Mouse (Mus musculus) gastrocnemius, postnatal 14 days (tissue): ENCODE data around the gene Proca1. TPM values are rescaled to one million over a fixed set of nuclear protein-coding genes. Genes with fewer than 3 reads are reported as not detected.

ENCODE experiments used
- DNase-seq: peaks from one replicate; pipeline ENCODE4 v3.0.0; 2021; ENCODE audit warnings: mixed read lengths
- intact Hi-C: fragments of 180-260 bp; cut with DNase I; formaldehyde crosslinking; loops from one replicate; pipeline ENCODE4 v1.15.1; 2025; ENCODE audit warnings: low total_unique reads
- long read RNA-seq, 2 experiments: library from polyadenylated mRNA; stranded (forward); transcript quantifications; one replicate each; pipeline ENCODE4 v2.0.0; 2021
- total RNA-seq, 2 experiments: library from RNA; stranded (reverse); gene quantifications; 2 replicates each; pipeline ENCODE4 v1.2.3; 2021

Gene Proca1
- total RNA-seq, result under 1 TPM; 0.47 to 0.92 TPM
- long read RNA-seq, experiment 1, partial matches to known transcripts, result 0 of 1 reads
- long read RNA-seq, experiment 1, other reads (novel, unspliced or antisense), result 0 of 1 reads
- long read RNA-seq, experiment 2, result 0 reads

GRCm38 (mm10) chr11:78193113-78193512 is at the start of gene Proca1:
Gene Proca1, plus strand, starts transcription at chr11:78193392.
- intact Hi-C loops, result no loop called here
- DNase-seq, result no peak

DNA sequence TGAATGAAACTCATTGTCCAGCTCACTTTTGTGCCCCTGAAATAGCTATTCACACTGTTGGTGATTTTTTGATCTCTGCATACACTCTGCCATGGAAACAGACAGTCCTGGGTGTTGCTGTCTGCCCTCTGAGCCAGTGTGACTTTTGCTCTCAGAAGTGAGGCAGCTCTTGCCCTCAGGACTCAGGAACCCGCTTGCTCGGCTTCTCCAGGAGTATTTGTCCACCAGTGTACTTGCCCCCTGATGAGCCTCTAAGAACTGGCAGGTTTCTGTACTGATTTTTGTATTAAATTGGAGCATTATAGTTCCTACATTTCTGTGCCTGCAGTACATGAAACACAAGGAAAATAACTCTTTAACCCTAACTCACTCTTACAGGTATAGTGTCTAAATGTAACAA is 49.7 kb upstream of the Proca1 start:
- intact Hi-C loops, result no loop called here
- no peak for DNase-seq

- no peak for DNase-seq
- intact Hi-C loops, result no loop called here
Observed at GRCm38 (mm10) chr11:78146168-78146567, 47.0 kb upstream of the Proca1 start.

DNA sequence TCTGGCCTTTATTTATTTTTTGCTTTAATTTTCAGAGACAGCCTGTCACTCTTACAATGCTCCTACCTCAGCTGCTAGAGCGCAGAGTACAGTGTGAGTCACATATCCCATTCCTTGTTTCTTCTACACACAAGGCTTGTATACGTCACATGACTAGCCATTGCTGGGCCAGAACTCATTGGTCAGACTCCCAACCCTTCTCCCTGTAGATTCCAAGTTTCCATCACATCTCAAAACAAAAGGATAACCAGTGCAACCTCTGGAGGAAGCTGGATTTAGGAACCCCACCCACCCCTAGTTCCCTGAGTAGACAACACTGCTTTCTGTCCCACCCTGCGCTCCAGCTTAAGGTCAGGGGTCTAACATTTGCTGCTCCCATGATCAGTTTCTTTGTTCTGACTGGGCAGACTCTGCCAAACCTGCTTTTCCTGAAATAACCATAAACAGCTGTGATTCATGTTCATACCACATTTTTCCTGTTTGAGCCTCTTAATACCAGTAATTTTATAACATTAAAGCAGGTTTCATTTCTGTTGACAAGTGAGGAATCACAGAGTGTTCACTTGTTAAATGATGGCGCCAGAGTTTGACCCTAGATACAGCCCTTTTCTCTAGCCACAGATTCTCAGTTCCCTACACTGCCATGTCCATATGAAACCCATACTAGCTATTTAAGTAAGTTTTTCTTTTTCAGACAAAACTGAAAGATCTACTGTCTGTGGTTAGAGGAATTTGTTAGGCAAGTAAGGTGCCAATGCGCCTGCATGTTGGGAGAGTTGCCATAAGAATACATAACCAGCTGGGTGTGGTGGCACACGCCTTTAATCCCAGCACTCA is 46.3 kb upstream of the Proca1 start:
- intact Hi-C loops, result no loop called here
- no peak for DNase-seq

GRCm38 (mm10) chr11:78151161-78151560 is 42.0 kb upstream of the Proca1 start:
- no peak for DNase-seq
- intact Hi-C loops, result no loop called here

GRCm38 (mm10) chr11:78152299-78153231 is 40.6 kb upstream of the Proca1 start:
- DNase-seq, result peak; percentile 73
- intact Hi-C loops, result no loop called here

DNA sequence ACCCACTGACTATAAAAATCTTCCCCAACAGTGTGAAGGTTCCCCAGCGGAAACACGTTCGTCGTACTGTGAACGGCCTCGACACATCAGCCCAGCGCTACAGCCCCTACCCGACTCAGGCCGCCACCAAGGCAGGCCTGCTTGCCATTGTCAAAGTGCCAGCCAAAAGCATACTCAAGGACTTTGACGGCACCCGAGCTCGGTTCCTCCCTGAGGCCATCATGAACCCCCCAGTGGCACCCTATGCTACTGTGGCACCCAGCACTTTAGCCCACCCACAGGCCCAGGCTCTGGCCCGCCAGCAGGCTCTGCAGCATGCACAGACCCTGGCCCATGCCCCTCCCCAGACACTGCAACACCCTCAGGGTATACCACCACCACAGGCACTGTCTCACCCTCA is 39.4 kb upstream of the Proca1 start:
- intact Hi-C loops, result no loop called here
- DNase-seq, result peak; percentile 16

DNA sequence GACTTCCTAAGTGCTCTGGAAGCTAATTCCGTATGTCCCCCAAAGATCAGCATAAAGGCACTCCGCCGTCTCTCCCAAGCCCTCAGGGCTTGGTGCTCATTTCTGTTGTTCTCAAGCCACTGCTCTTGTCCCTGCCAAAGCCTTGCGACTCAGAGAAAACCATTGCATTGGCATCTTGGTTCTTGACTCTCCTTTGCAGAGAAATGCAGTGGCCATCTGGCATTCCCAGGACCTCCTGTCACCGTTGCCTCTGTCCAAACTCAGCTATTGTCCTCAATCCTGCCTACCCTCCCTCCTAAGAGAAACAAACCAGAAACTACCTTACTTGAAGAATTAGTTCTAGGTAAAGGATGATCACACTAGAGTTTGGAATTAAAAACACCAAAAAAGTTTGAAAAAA is 37.5 kb upstream of the Proca1 start:
- DNase-seq, result no peak
- intact Hi-C loops, result loop anchor here (5.0 kb wide), 1 partner anchor 98 kb away; no protein-coding TSS in a partner anchor

DNA sequence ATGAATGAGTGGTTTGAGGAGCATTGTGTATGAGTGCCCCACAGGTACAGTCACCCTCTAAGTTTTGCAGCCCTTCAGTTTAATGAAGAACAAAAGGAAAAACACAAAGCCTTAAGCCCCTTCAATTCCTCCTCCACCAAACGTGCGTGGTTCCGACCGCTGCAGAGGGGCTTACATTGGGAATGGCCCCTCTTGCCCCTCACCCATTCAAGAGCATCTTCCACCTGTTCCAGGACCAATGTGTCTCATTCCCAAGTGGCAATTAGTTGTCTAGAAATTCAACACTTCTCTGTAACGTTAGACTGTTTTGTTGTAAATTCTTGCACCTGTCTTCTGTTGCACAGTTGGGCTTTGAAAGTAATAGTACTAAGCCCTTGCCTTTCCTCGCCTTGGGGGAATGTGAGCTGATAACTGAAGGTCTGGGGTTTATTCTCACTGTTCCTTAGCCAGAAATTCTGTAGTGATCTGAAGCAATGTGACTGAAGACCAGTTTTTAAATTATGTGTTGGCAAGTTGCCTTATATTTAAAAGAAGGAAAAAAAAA is 37.0 kb upstream of the Proca1 start:
- intact Hi-C loops, result loop anchor here (5.0 kb wide), 1 partner anchor 99 kb away; no protein-coding TSS in a partner anchor
- no peak for DNase-seq

- intact Hi-C loops, result loop anchor here (5.0 kb wide), 1 partner anchor 102 kb away; no protein-coding TSS in a partner anchor
- peak; percentile 68 for DNase-seq
Observed at GRCm38 (mm10) chr11:78159096-78159495, 34.1 kb upstream of the Proca1 start.

DNA sequence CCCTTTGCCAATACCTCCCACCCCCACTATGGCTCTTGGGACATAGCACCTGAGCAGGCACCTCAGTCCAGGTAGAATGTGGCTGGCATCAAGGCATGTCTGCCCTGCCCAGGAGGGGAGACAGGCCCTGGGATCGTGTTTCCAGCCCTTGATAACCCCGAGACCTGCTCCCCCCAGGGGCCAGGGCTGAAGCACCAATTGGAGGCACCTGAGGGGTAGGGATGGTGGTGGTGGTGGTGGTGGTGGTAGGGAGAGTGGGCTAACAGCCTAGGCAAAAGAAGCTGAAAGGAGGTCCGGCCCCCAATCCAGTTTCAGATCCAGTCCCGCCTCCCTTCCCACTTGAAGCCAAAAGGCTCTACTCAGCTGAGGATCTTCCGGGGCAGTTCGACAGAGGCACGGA is 33.6 kb upstream of the Proca1 start:
- intact Hi-C loops, result loop anchor here (5.0 kb wide), 1 partner anchor 102 kb away; no protein-coding TSS in a partner anchor
- no peak for DNase-seq

DNA sequence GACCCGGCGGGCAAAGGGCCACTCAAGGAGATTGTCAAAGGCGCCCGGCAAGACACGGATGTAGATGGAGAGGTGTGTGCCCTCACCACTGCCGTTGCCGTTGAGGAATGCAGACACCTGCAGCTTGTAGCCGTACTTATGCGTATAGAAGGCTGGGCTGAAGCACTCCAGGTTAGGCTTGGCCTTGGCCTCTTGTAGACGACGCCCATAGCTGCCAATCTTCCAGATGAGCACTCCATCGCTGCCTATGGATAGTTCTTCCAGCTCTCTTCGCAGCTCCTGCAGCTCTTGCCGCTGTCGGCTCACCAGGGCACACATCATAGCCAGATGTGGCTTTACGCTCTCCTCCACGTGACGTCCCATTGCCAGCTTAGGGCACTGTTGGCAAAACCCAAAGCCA is 33.0 kb upstream of the Proca1 start:
- no peak for DNase-seq
- intact Hi-C loops, result no loop called here

GRCm38 (mm10) chr11:78160675-78161074 is 32.5 kb upstream of the Proca1 start:
- DNase-seq, result no peak
- intact Hi-C loops, result no loop called here

DNA sequence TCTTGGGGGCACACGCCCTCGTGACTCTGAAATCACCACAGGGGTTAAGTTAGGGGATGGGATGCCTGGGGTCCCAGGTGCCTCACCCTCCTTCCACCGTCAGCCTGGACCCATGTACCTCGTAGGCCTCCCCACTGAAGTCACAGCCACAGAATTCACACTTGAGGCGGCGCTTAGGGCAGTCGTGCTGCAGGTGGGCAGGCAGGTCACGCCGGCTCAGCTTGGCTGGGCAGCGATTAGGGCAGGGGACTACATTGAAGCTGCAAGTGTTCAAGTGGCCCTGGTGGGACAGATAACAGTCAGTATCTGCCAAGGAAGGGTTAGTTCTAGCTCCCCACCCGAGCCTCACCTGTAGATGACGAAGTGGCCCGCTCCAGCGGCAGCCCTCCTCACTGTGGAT is 32.0 kb upstream of the Proca1 start:
- DNase-seq, result no peak
- intact Hi-C loops, result no loop called here

- intact Hi-C loops, result no loop called here
- DNase-seq, result peak; percentile 45
Observed at GRCm38 (mm10) chr11:78161968-78162367, 31.2 kb upstream of the Proca1 start.

GRCm38 (mm10) chr11:78162504-78162903 is 30.7 kb upstream of the Proca1 start:
- intact Hi-C loops, result no loop called here
- DNase-seq, result peak; percentile 77

- intact Hi-C loops, result no loop called here
- no peak for DNase-seq
Observed at GRCm38 (mm10) chr11:78163045-78163444, 30.1 kb upstream of the Proca1 start.

- intact Hi-C loops, result no loop called here
- peak; percentile 73 for DNase-seq
Observed at GRCm38 (mm10) chr11:78163681-78164603, 29.2 kb upstream of the Proca1 start.

- DNase-seq, result no peak
- intact Hi-C loops, result no loop called here
Observed at GRCm38 (mm10) chr11:78164604-78164923, 28.6 kb upstream of the Proca1 start.
